Mouse (Mus musculus) CH12.LX (cell line): ENCODE results near the gene Sgk2. TPM values are rescaled to one million over a fixed set of nuclear protein-coding genes. Genes with fewer than 3 reads are reported as not detected.

Experiments used
- DNase-seq: peaks from one replicate; pipeline ENCODE4 v3.0.0-alpha.2; 2013; ENCODE audit errors: extremely low read depth
- H3K27ac ChIP-seq: 2 replicates; pipeline ENCODE4 v1.5.1; 2012; ENCODE audit warnings: low read depth, mild to moderate bottlenecking, control low read depth, moderate library complexity; ENCODE audit not compliant: insufficient read depth
- H3K27me3 ChIP-seq: replicated peaks from 2 replicates; pipeline ENCODE3; 2012; ENCODE audit warnings: inconsistent platforms
- H3K36me3 ChIP-seq, 2 experiments: replicated peaks in 1 of 2; 2 replicates each; pipeline versions ENCODE3 to v1.6.1; 2012; ENCODE audit warnings: inconsistent platforms in 1 of 2, low read length in 1 of 2, mild to moderate bottlenecking in 1 of 2, mixed read lengths in 1 of 2, moderate library complexity in 1 of 2; ENCODE audit not compliant: control insufficient read depth in 1 of 2, insufficient read depth in 1 of 2
- H3K4me1 ChIP-seq, 2 experiments: 2 replicates each; pipeline ENCODE4 v1.6.1; 2012; ENCODE audit warnings: inconsistent platforms in 1 of 2, moderate library complexity in 1 of 2; ENCODE audit not compliant: insufficient read depth in 2 of 2, control insufficient read depth in 1 of 2
- H3K4me2 ChIP-seq: 2 replicates; pipeline ENCODE4 v1.6.1; 2012; ENCODE audit warnings: low read depth, mild to moderate bottlenecking, control low read depth; ENCODE audit not compliant: poor library complexity, insufficient read depth, severe bottlenecking
- H3K4me3 ChIP-seq, 3 experiments: fragments of 150-350 bp in 1 of 3; sonication (generic) in 1 of 3; replicated peaks in 1 of 3; 2 replicates each; pipeline versions ENCODE3 to v1.5.1; 2011 to 2012; ENCODE audit warnings: low read depth in 2 of 3, low read length in 2 of 3, mild to moderate bottlenecking in 2 of 3, moderate library complexity in 2 of 3, control low read depth in 1 of 3, improper control_type of control experiment in 1 of 3, inconsistent platforms in 1 of 3, mixed read lengths in 1 of 3; ENCODE audit not compliant: poor library complexity in 1 of 3
- H3K79me2 ChIP-seq: replicated peaks from 2 replicates; pipeline ENCODE4 v1.6.1; 2012; ENCODE audit warnings: mild to moderate bottlenecking, moderate library complexity; ENCODE audit not compliant: control insufficient read depth, poor library complexity, insufficient read depth, severe bottlenecking; ENCODE audit errors: extremely low read depth
- H3K9ac ChIP-seq: 2 replicates; pipeline ENCODE4 v1.6.1; 2012; ENCODE audit warnings: low read depth, mild to moderate bottlenecking, control low read depth, moderate library complexity; ENCODE audit not compliant: insufficient read depth
- H3K9me3 ChIP-seq: replicated peaks from 2 replicates; pipeline ENCODE3; 2012; ENCODE audit warnings: low read length, inconsistent platforms, mixed read lengths
- BHLHE40 ChIP-seq: IDR thresholded peaks from 2 replicates; pipeline ENCODE4 v1.6.1; 2011; ENCODE audit warnings: mild to moderate bottlenecking, low read depth, low read length, improper control_type of control experiment
- CHD1 ChIP-seq: IDR thresholded peaks from 2 replicates; pipeline ENCODE4 v1.6.1; 2012; ENCODE audit warnings: low read depth, low read length, improper control_type of control experiment, inconsistent platforms
- CHD2 ChIP-seq: IDR thresholded peaks from 2 replicates; pipeline ENCODE4 v1.6.1; 2011; ENCODE audit warnings: low read length, improper control_type of control experiment
- CTCF ChIP-seq, 2 experiments: IDR thresholded peaks in 1 of 2; conservative IDR thresholded peaks in 1 of 2; 2 replicates each; pipeline ENCODE4 v1.5.1; 2011 to 2012; ENCODE audit warnings: low read depth in 2 of 2, low read length in 2 of 2, improper control_type of control experiment in 1 of 2, inconsistent platforms in 1 of 2, mild to moderate bottlenecking in 1 of 2, moderate library complexity in 1 of 2
- E2F4 ChIP-seq: IDR thresholded peaks from 2 replicates; pipeline ENCODE4 v1.6.1; 2011; ENCODE audit warnings: low read depth, low read length, improper control_type of control experiment; ENCODE audit not compliant: insufficient replicate concordance
- ELF1 ChIP-seq: IDR thresholded peaks from 2 replicates; pipeline ENCODE4 v1.6.1; 2014; ENCODE audit warnings: low read depth, mild to moderate bottlenecking, inconsistent platforms, low read length, improper control_type of control experiment
- EP300 ChIP-seq: IDR thresholded peaks from 2 replicates; pipeline ENCODE4 v1.6.1; 2011; ENCODE audit warnings: low read length, improper control_type of control experiment
- ETS1 ChIP-seq: conservative IDR thresholded peaks from 2 replicates; pipeline ENCODE4 v1.6.1; 2012; ENCODE audit warnings: low read depth, mild to moderate bottlenecking, inconsistent platforms, low read length, improper control_type of control experiment, moderate library complexity
- GABPA ChIP-seq: IDR thresholded peaks from 2 replicates; pipeline ENCODE4 v1.6.1; 2012; ENCODE audit warnings: low read depth, low read length, improper control_type of control experiment, inconsistent platforms; ENCODE audit not compliant: insufficient replicate concordance
- IRF4 ChIP-seq: IDR thresholded peaks from 2 replicates; pipeline ENCODE4 v1.6.1; 2014; ENCODE audit warnings: low read depth, mild to moderate bottlenecking, inconsistent platforms, low read length, improper control_type of control experiment
- JUN ChIP-seq: IDR thresholded peaks from 2 replicates; pipeline ENCODE4 v1.6.1; 2011; ENCODE audit warnings: low read depth, mild to moderate bottlenecking, low read length, improper control_type of control experiment, moderate library complexity; ENCODE audit not compliant: insufficient read depth
- JUND ChIP-seq: conservative IDR thresholded peaks from 2 replicates; pipeline ENCODE4 v1.6.1; 2011; ENCODE audit warnings: low read depth, low read length, improper control_type of control experiment
- KAT2A ChIP-seq: IDR thresholded peaks from 2 replicates; pipeline ENCODE4 v1.6.1; 2012; ENCODE audit warnings: low read length, improper control_type of control experiment, inconsistent platforms; ENCODE audit not compliant: insufficient replicate concordance
- MAFK ChIP-seq: IDR thresholded peaks from 2 replicates; pipeline ENCODE4 v1.6.1; 2011; ENCODE audit warnings: low read length, improper control_type of control experiment; ENCODE audit not compliant: insufficient replicate concordance
- MAX ChIP-seq: IDR thresholded peaks from 2 replicates; pipeline ENCODE4 v1.6.1; 2011; ENCODE audit warnings: low read length, improper control_type of control experiment
- MAZ ChIP-seq: IDR thresholded peaks from 2 replicates; pipeline ENCODE4 v1.6.1; 2012; ENCODE audit warnings: low read depth, mild to moderate bottlenecking, inconsistent platforms, low read length, improper control_type of control experiment, moderate library complexity
- MEF2A ChIP-seq: IDR thresholded peaks from 2 replicates; pipeline ENCODE4 v1.6.1; 2014; ENCODE audit warnings: low read depth, mild to moderate bottlenecking, inconsistent platforms, low read length, improper control_type of control experiment, borderline replicate concordance
- MYC ChIP-seq: IDR thresholded peaks from 2 replicates; pipeline ENCODE4 v1.6.1; 2011; ENCODE audit warnings: low read depth, mild to moderate bottlenecking, improper control_type of control experiment, low read length
- NELFE ChIP-seq: IDR thresholded peaks from 2 replicates; pipeline ENCODE4 v1.6.1; 2011; ENCODE audit warnings: low read depth, low read length, improper control_type of control experiment
- NRF1 ChIP-seq: IDR thresholded peaks from 2 replicates; pipeline ENCODE4 v1.6.1; 2014; ENCODE audit warnings: low read depth, mild to moderate bottlenecking, inconsistent platforms, low read length, improper control_type of control experiment, moderate library complexity
- POLR2A ChIP-seq: IDR thresholded peaks from 2 replicates; pipeline ENCODE4 v1.6.1; 2011; ENCODE audit warnings: low read depth, mild to moderate bottlenecking, improper control_type of control experiment, low read length
- POLR2AphosphoS2 ChIP-seq: IDR thresholded peaks from 2 replicates; pipeline ENCODE4 v1.6.1; 2011; ENCODE audit warnings: low read depth, low read length, improper control_type of control experiment
- RCOR1 ChIP-seq: conservative IDR thresholded peaks from 2 replicates; pipeline ENCODE4 v1.6.1; 2012; ENCODE audit warnings: low read depth, mild to moderate bottlenecking, inconsistent platforms, low read length, improper control_type of control experiment
- SIN3A ChIP-seq: IDR thresholded peaks from 2 replicates; pipeline ENCODE4 v1.6.1; 2012; ENCODE audit warnings: low read length, improper control_type of control experiment, inconsistent platforms
- SMC3 ChIP-seq: IDR thresholded peaks from 2 replicates; pipeline ENCODE4 v1.6.1; 2011; ENCODE audit warnings: low read depth, low read length, improper control_type of control experiment
- TBP ChIP-seq: conservative IDR thresholded peaks from 2 replicates; pipeline ENCODE4 v1.6.1; 2011; ENCODE audit warnings: low read depth, low read length, improper control_type of control experiment
- TCF12 ChIP-seq: IDR thresholded peaks from 2 replicates; pipeline ENCODE4 v1.6.1; 2014; ENCODE audit warnings: low read depth, mild to moderate bottlenecking, inconsistent platforms, low read length, improper control_type of control experiment
- UBTF ChIP-seq: IDR thresholded peaks from 2 replicates; pipeline ENCODE4 v1.6.1; 2012; ENCODE audit warnings: low read depth, mild to moderate bottlenecking, inconsistent platforms, low read length, improper control_type of control experiment, moderate library complexity
- USF1 ChIP-seq: IDR thresholded peaks from 2 replicates; pipeline ENCODE4 v1.6.1; 2014; ENCODE audit warnings: low read depth, mild to moderate bottlenecking, inconsistent platforms, low read length, improper control_type of control experiment
- USF2 ChIP-seq: conservative IDR thresholded peaks from 2 replicates; pipeline ENCODE4 v1.6.1; 2011; ENCODE audit warnings: low read depth, low read length, improper control_type of control experiment
- ZC3H11A ChIP-seq: IDR thresholded peaks from 2 replicates; pipeline ENCODE4 v1.6.1; 2012; ENCODE audit warnings: low read depth, mild to moderate bottlenecking, inconsistent platforms, low read length, improper control_type of control experiment
- ZKSCAN1 ChIP-seq: IDR thresholded peaks from 2 replicates; pipeline ENCODE4 v1.6.1; 2012; ENCODE audit warnings: low read depth, inconsistent platforms, low read length, improper control_type of control experiment, borderline replicate concordance
- ZMIZ1 ChIP-seq: IDR thresholded peaks from 2 replicates; pipeline ENCODE4 v1.6.1; 2012; ENCODE audit warnings: low read depth, mild to moderate bottlenecking, inconsistent platforms, low read length, improper control_type of control experiment
- ZNF384 ChIP-seq: IDR thresholded peaks from 2 replicates; pipeline ENCODE4 v1.6.1; 2012; ENCODE audit warnings: low read depth, low read length, improper control_type of control experiment, inconsistent platforms
- dilution Hi-C: fragments of 300-500 bp; cut with MboI; formaldehyde crosslinking; loops from 2 replicates; pipeline ENCODE4 v1.14.3; 2020; ENCODE audit warnings: low sequenced_read_pairs; ENCODE audit not compliant: extremely low pct_unique_long_range_greater_than_20kb, extremely low pct_ligation_motif_present
- in situ Hi-C: fragments of 300-500 bp; cut with MboI; formaldehyde crosslinking; loops from 3 replicates; pipeline ENCODE4 v1.14.3; 2019; ENCODE audit warnings: low sequenced_read_pairs, low pct_ligation_motif_present, low pct_unique_long_range_greater_than_20kb, mixed read lengths
- polyA plus RNA-seq: library from polyadenylated mRNA; unstranded; fragments of >175 nt; gene quantifications from 2 replicates; pipeline ENCODE4 v1.2.1, GENCODE M21; 2012; ENCODE audit warnings: low read depth; ENCODE audit not compliant: insufficient read length
- total RNA-seq, 2 experiments: library from RNA; depleted of rRNA; stranded (reverse); fragments of 300-350 nt in 1 of 2; fragments of >200 nt in 1 of 2; gene quantifications; 2 replicates each; pipeline ENCODE4 v1.2.3; 2012 to 2014

Sgk2 gene
- total and polyA plus RNA-seq, 3 experiments: not detected

DNA sequence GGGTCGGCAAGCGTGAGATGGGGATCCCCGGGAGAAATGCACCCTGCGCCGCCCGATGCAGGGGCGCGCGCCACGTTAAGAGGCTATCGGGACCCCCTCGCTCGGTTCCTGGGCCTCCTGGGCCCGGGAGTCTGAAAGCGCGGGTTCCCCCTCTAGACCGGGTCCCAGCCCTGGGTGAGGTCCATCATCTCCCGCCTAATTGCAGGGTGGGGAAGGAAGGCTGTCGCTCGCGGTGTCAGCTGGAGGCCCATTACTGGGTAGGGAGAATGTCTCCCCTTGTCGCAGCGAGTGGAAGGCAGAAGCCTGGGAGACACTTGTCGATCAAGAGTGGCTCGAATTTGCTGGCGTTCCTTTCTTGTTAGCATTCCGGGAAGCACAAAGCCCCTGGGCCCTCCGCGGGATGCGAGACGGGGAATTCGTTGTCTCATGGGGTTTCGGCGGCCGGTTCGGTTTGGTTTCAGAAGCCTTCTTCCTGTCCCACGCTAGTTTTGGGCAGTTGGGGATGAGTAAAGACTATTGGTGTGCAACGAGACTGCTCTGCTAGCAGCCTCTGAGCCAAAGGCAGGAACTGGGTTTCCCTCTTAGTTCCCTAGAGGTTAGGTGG, 67.9 kb downstream of the Sgk2 start:
- in situ Hi-C loops (no loop called here), dilution Hi-C loops (no loop called here)
- H3K27me3 ChIP-seq: no peaks in the 10 kb centered on the region
- TF ChIP-seq ELF1: no peak; the same call in 1 of the 2 replicates
- peak; percentile 64 for TF ChIP-seq ETS1
- TF ChIP-seq CHD1: 0 out of 2 replicates have a peak, but pooled peaks have one; percentile 4
- no peak for TF ChIP-seq TBP
- TF ChIP-seq MAFK: 0 out of 2 replicates have a peak, but pooled peaks have one; percentile 14
- no peak; the same call in 1 of the 2 replicates for TF ChIP-seq SIN3A
- TF ChIP-seq NRF1: no peak
- TF ChIP-seq CTCF (conservative IDR thresholded peaks at IDR 0.05 in 1 of 2, IDR thresholded peaks at IDR 0.05 in 1 of 2; ENCODE audit: low read depth in 2 of 2, low read length in 2 of 2): no peak
- TF ChIP-seq MAX: no peak
- no peak for TF ChIP-seq MYC
- no peak for TF ChIP-seq GABPA
- TF ChIP-seq KAT2A: 0 out of 2 replicates have a peak, but pooled peaks have one; percentile 22
- TF ChIP-seq POLR2AphosphoS2: no peak
- peak; percentile 63 for TF ChIP-seq TCF12
- TF ChIP-seq EP300: peak; percentile 61
- peak; percentile 62; the same call in 1 of the 2 replicates for TF ChIP-seq IRF4
- no peak; the same call in 1 of the 2 replicates for TF ChIP-seq UBTF
- TF ChIP-seq USF1: no peak
- TF ChIP-seq RCOR1: no peak
- no peak for TF ChIP-seq JUND
- no peak for TF ChIP-seq USF2
- no peak for TF ChIP-seq ZMIZ1
- no peak for TF ChIP-seq E2F4
- no peak for TF ChIP-seq ZKSCAN1
- peak; percentile 28; the same call in 1 of the 2 replicates for TF ChIP-seq MEF2A
- no peak for TF ChIP-seq MAZ
- no peak for TF ChIP-seq ZC3H11A
- no peak for TF ChIP-seq ZNF384
- TF ChIP-seq NELFE: no peak
- TF ChIP-seq CHD2: 0 out of 2 replicates have a peak, but pooled peaks have one; percentile 19
- no peak for TF ChIP-seq JUN
- TF ChIP-seq BHLHE40: peak; percentile 14; the same call in 1 of the 2 replicates
- no peak for TF ChIP-seq SMC3
- 0 out of 2 replicates have a peak, but pooled peaks have one; percentile 24 for TF ChIP-seq POLR2A
- peak overlapping the region; percentile 70; the same call in 1 of the 2 replicates for H3K27ac ChIP-seq
- peak overlapping the region; percentile 75 for H3K4me2 ChIP-seq
- peaks cover 37% of the 10 kb centered on the region for H3K79me2 ChIP-seq
- peak overlapping the region; percentile 72 to 86 (median 82) for H3K4me3 ChIP-seq
- peaks cover 6 to 24% of the 10 kb centered on the region in 2 experiments for H3K36me3 ChIP-seq
- H3K4me1 ChIP-seq: peaks cover 9 to 40% of the 10 kb centered on the region in 2 experiments; a peak in 3 of 4 replicates
- DNase-seq: peak; percentile 66
- no peaks in the 10 kb centered on the region for H3K9me3 ChIP-seq
- H3K9ac ChIP-seq: peak overlapping the region; percentile 75
